In the genomic region with DNA sequence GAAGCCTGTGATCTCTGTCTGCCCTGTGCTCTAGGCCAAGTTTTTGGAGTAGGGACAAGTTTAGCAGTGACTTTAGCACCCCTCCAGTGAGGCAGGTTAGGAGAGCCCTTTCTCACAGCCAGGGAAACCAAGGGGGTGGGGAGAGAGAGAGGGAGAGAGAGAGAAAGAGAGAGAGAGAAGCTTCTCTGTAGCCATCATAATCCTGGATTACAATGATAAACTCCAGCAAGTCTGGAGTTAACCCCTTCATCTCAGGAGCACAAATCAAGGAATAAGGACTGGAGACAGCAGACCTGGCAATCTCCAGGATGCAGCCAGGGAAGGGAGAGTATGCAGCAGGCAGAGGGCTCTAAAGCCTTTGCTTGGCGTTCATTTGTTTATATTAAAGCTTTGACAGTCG, we compare ENCODE assay signal across 12 mouse cellular contexts. TPM values are rescaled to one million over a fixed set of nuclear protein-coding genes. Genes with fewer than 3 reads are reported as not detected.
DNase-seq lines count a peak whose midpoint lies in the region; ATAC-seq and TF ChIP-seq lines count a peak whose summit lies in the region.
"Had no signal": no experiment of that assay in that cellular context is flagged by ENCODE, and none has a peak within 500 bp of the region (broad histone marks: within the 10 kb centered on the region; RNA-seq: fewer than 3 reads in every experiment).

No protein-coding gene starts in this region.

- no peaks in the 10 kb centered on the region for H3K9me3 ChIP-seq in heart, embryonic 12.5 days (replicated peaks)
- no peaks in the 10 kb centered on the region for H3K9me3 ChIP-seq in hindbrain, postnatal 0 days (ENCODE audit: low read length)

- peak overlapping the region; percentile 54; the same call in 1 of the 2 replicates for H3K9ac ChIP-seq in heart, embryonic 12.5 days
- no peak overlapping the region for H3K9ac ChIP-seq in hindbrain, postnatal 0 days (replicated peaks; ENCODE audit: low read length)
- H3K9ac ChIP-seq: liver, embryonic 14.5 days had no signal

- ATAC-seq in heart, embryonic 12.5 days (ENCODE audit: insufficient number of reproducible peaks, low FRiP score) = no peak
- ATAC-seq in hindbrain, postnatal 0 days = no peak
- ATAC-seq: CD4-positive, CD25-positive, alpha-beta regulatory T cell, adult 4 months had no signal

- peaks cover 94% of the 10 kb centered on the region for H3K4me1 ChIP-seq in heart, embryonic 12.5 days (replicated peaks)
- peaks cover 22% of the 10 kb centered on the region for H3K4me1 ChIP-seq in hindbrain, postnatal 0 days (ENCODE audit: insufficient read depth, low read length)

- WGBS in heart, embryonic 12.5 days = 25% methylated on average over 2 of the region's 2 CpGs
- WGBS in hindbrain, postnatal 0 days = 26% methylated on average over 2 of the region's 2 CpGs

- intact Hi-C loops in heart, postnatal 25 days (cut with DNase I) = no loop called here

- no peak for DNase-seq in heart, postnatal 25 days (ENCODE audit: low spot score)
- peak; percentile 72 for DNase-seq in retina, postnatal 1 day
- no peak for DNase-seq in retina, embryonic 14.5 days (ENCODE audit: low spot score)
- no peak for DNase-seq in hindbrain, postnatal 0 days (ENCODE audit: low spot score)
- DNase-seq in frontal cortex, postnatal 36 days (ENCODE audit: low spot score in 2 of 2) = no peak
- no peak for DNase-seq in ovary, postnatal 10 days (ENCODE audit: low spot score)
- DNase-seq: kidney, postnatal 25 days; lung, postnatal 36 days had no signal

- H3K4me2 ChIP-seq in heart, embryonic 12.5 days = no peak overlapping the region
- H3K4me2 ChIP-seq in hindbrain, postnatal 0 days (ENCODE audit: low read depth, low read length) = no peak overlapping the region

- peaks cover 55% of the 10 kb centered on the region for H3K36me3 ChIP-seq in heart, embryonic 12.5 days
- H3K36me3 ChIP-seq in hindbrain, postnatal 0 days (ENCODE audit: insufficient read depth, low read length) = no peaks in the 10 kb centered on the region

- no peak for TF ChIP-seq CTCF in hindbrain, postnatal 0 days (IDR thresholded peaks at IDR 0.05; ENCODE audit: low read depth)

- H3K4me3 ChIP-seq in heart, embryonic 12.5 days = no peak overlapping the region
- no peak overlapping the region for H3K4me3 ChIP-seq in hindbrain, postnatal 0 days (ENCODE audit: low read length)
- H3K4me3 ChIP-seq: myocyte had no signal

- no peaks in the 10 kb centered on the region for H3K27me3 ChIP-seq in heart, embryonic 12.5 days (replicated peaks)
- no peaks in the 10 kb centered on the region for H3K27me3 ChIP-seq in hindbrain, postnatal 0 days (ENCODE audit: insufficient read depth, low read length)

- H3K27ac ChIP-seq in heart, embryonic 12.5 days (ENCODE audit: poor library complexity, severe bottlenecking) = peak overlapping the region; percentile 97
- peak overlapping the region; percentile 28; the same call in 1 of the 2 replicates for H3K27ac ChIP-seq in hindbrain, postnatal 0 days
- H3K27ac ChIP-seq: liver, embryonic 14.5 days had no signal

RNA-seq across cellular contexts. Expression of a gene that starts 8.6 kb away (rescaled TPM):
- polyA plus RNA-seq in heart, embryonic 12.5 days (2016; fragmentation: Nextera tagmentation; extraction: Ambion mirVana) = 9.0 and 9.6 TPM in 2 replicates
- total RNA-seq in heart, postnatal 25 days (2021) = 10 to 100 TPM; 38.0 to 41.4 TPM
- 16.1 and 18.8 TPM in 2 replicates for total RNA-seq in hindbrain, postnatal 0 days (2014; rRNA removed)
- polyA plus RNA-seq in hindbrain, postnatal 0 days (2015; fragmentation: Nextera tagmentation; extraction: Ambion mirVana) = 3.6 and 3.7 TPM in 2 replicates
